Mouse (Mus musculus) heart, embryonic 14.5 days (tissue): ENCODE measurements around the gene Gm17087. TPM values are rescaled to one million over a fixed set of nuclear protein-coding genes. Genes with fewer than 3 reads are reported as not detected.
A peak's percentile ranks its signal among the peaks of the same experiment; 100 is the strongest.

Experiments used
- ATAC-seq: fragments of 200-750 bp; cut with Nextera tagmentation; 2 replicates; pipeline ENCODE4 v1.8.0; 2017; ENCODE audit warnings: low read depth, moderate TSS enrichment; ENCODE audit not compliant: insufficient number of reproducible peaks, insufficient read depth, low FRiP score
- H3K27ac ChIP-seq, 2 experiments: fragments of 200-500 bp in 1 of 2; fragments of 300-500 bp in 1 of 2; sonication (generic) in 1 of 2; replicated peaks in 1 of 2; 2 replicates each; pipeline ENCODE4 v1.5.1; 2012 to 2014; ENCODE audit warnings: low read depth in 2 of 2, low read length in 2 of 2, control low read depth in 1 of 2, mild to moderate bottlenecking in 1 of 2, mixed read lengths in 1 of 2; ENCODE audit not compliant: control insufficient read depth in 1 of 2, insufficient read depth in 1 of 2
- H3K27me3 ChIP-seq: fragments of 300-500 bp; sonication (generic); 2 replicates; pipeline ENCODE4 v1.6.1; 2014; ENCODE audit warnings: mild to moderate bottlenecking, low read length, control low read depth; ENCODE audit not compliant: control insufficient read depth, insufficient read depth
- H3K36me3 ChIP-seq: fragments of 300-500 bp; sonication (generic); 2 replicates; pipeline ENCODE4 v1.6.1; 2014; ENCODE audit warnings: mild to moderate bottlenecking, control low read depth, low read length, mixed read lengths; ENCODE audit not compliant: control insufficient read depth, insufficient read depth
- H3K4me1 ChIP-seq, 2 experiments: fragments of 200-500 bp in 1 of 2; fragments of 300-500 bp in 1 of 2; sonication (generic) in 1 of 2; 2 replicates each; pipeline ENCODE4 v1.6.1; 2012 to 2014; ENCODE audit warnings: low read length in 2 of 2, control low read depth in 1 of 2, mixed read lengths in 1 of 2; ENCODE audit not compliant: control insufficient read depth in 2 of 2, insufficient read depth in 2 of 2
- H3K4me2 ChIP-seq: fragments of 300-500 bp; sonication (generic); 2 replicates; pipeline ENCODE4 v1.6.1; 2014; ENCODE audit warnings: mild to moderate bottlenecking, low read length
- H3K4me3 ChIP-seq, 2 experiments: fragments of 200-500 bp in 1 of 2; fragments of 300-500 bp in 1 of 2; sonication (generic) in 1 of 2; 2 replicates each; pipeline ENCODE4 v1.5.1; 2012 to 2014; ENCODE audit warnings: low read length in 2 of 2, mild to moderate bottlenecking in 2 of 2, control low read depth in 1 of 2, low read depth in 1 of 2, moderate library complexity in 1 of 2; ENCODE audit not compliant: control insufficient read depth in 1 of 2, insufficient read depth in 1 of 2
- H3K9ac ChIP-seq: fragments of 300-500 bp; sonication (generic); 2 replicates; pipeline ENCODE4 v1.6.1; 2014; ENCODE audit warnings: mild to moderate bottlenecking, low read length
- H3K9me3 ChIP-seq: fragments of 300-500 bp; sonication (generic); 2 replicates; pipeline ENCODE4 v1.6.1; 2016; ENCODE audit warnings: low read length, control low read depth; ENCODE audit not compliant: control insufficient read depth
- WGBS: fragments of 180-500 bp; shearing (Covaris S2); extraction: QIAGEN DNeasy Blood & Tissue Kit; methylation state at CpG from one replicate; pipeline ENCODE4 v1.1.7; 2014; 5-methylcytosine and 5-hydroxymethylcytosine counted together
- polyA plus RNA-seq: library from polyadenylated mRNA; unstranded; fragments of >200 nt; fragmentation: Nextera tagmentation; extraction: Ambion mirVana; gene quantifications from 2 replicates; pipeline ENCODE4 v1.2.1, GENCODE M21; 2014

The Gm17087 gene
- polyA plus RNA-seq, 1 experiment from 2014 or later, result not detected

DNA sequence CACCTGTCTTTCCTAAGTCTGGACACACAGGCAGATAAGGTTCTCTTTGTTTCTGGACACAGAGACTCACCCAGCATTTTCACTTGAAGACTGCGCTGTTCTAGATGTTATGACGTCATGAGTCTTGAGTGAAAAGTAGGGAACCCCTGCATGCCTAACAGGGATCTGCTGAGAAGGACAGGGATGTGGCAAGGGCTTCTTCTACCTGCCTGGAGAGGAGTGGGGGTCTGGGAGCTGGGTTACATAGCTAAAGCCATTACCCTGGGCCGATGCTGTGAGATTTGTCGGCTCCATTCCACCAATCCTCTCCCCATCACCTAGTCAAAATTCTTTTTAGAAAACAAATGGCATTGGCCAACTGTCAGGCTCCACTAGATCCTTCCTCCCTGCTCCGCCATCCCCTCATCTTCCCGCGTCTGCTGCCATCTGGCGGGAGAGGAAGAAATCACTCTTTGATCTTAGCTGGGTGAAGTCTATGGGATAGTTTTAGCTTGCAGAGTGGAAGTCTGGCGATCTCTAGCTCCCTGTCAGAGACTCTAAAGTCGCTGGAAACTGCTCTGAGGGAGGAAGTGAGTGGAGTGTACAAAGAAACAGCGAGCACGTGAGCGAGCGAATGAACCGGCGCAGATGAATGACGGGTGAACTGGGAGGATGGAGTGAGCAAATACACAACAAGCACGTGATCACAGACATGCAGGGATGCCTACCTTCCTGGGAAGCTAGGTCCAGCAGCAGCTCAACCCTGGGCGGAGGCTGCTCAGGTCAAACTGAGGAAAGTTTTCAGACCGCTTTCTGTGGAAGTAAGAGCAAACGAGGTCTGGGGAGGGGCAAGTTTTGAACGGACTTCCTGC is 25.9 kb upstream of the Gm17087 start:
- H3K9me3 ChIP-seq, result peaks cover 5% of the 10 kb centered on the region; the same call in 1 of the 2 replicates
- peaks cover 19% of the 10 kb centered on the region; the same call in 1 of the 2 replicates for H3K27me3 ChIP-seq
- H3K4me3 ChIP-seq, result peak overlapping the region in 1 of 2 experiments; percentile 25; a peak in 1 of 4 replicates
- ATAC-seq, result 0 out of 2 replicates have a peak, but pooled peaks have one; percentile 13
- H3K9ac ChIP-seq, result no peak overlapping the region
- H3K4me1 ChIP-seq, result 0 out of 4 replicates have a peak, but pooled peaks cover 0 to 2% of the 10 kb centered on the region in 2 experiments
- no peaks in the 10 kb centered on the region for H3K36me3 ChIP-seq
- no peak overlapping the region for H3K27ac ChIP-seq
- 13% methylated on average over 22 of the region's 22 CpGs for WGBS
- H3K4me2 ChIP-seq, result peak overlapping the region; percentile 47

GRCm38 (mm10) chr17:8581579-8581978 is 14.8 kb upstream of the Gm17087 start:
- H3K4me1 ChIP-seq, result no peaks in the 10 kb centered on the region
- H3K4me2 ChIP-seq, result no peak overlapping the region
- no peak for ATAC-seq
- no peaks in the 10 kb centered on the region for H3K27me3 ChIP-seq
- H3K27ac ChIP-seq, result no peak overlapping the region
- 72% methylated on average over 8 of the region's 8 CpGs for WGBS
- no peaks in the 10 kb centered on the region for H3K36me3 ChIP-seq
- H3K9ac ChIP-seq, result no peak overlapping the region
- no peaks in the 10 kb centered on the region for H3K9me3 ChIP-seq
- no peak overlapping the region for H3K4me3 ChIP-seq

GRCm38 (mm10) chr17:8580360-8580759 is 13.6 kb upstream of the Gm17087 start:
- H3K9me3 ChIP-seq, result no peaks in the 10 kb centered on the region
- no peaks in the 10 kb centered on the region for H3K27me3 ChIP-seq
- ATAC-seq, result no peak
- no peak overlapping the region for H3K4me3 ChIP-seq
- no peaks in the 10 kb centered on the region for H3K36me3 ChIP-seq
- 67% methylated on average over 3 of the region's 3 CpGs for WGBS
- no peak overlapping the region for H3K4me2 ChIP-seq
- H3K27ac ChIP-seq, result no peak overlapping the region
- H3K4me1 ChIP-seq, result no peaks in the 10 kb centered on the region
- no peak overlapping the region for H3K9ac ChIP-seq

DNA sequence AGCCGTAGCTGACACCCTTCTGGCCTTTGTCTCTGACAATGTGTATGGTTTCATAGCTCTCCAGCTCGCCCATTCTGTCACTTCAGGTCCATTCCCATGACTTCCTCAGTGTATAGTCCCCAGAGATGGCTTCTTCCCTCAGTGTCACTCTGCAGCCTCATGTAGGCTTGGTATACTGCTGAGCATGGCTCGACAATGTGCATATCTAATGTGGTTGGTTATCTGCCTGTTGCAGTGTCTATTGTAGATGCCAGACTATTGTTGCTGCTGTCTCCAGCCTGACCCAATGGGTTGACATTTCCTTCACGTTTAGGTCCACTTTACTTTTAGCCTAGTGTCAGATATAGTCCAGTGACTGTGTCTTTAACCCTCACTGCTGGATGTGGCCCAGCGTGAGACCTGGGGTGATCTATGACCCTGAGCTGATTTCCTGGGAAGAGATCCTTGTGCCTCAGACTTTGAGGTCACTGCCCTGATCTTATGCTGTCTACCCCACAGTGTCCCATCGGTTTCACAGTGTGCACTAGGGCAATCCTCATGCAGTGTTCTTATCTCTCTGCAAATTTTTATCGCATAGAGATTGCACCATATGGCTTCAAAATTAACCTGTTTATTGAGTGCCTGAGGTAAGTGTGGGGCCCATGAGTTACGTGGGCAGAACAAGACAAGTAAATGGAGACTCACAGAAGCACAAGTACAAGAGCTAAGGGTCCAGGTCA is 7.0 kb upstream of the Gm17087 start:
- no peaks in the 10 kb centered on the region for H3K9me3 ChIP-seq
- WGBS, result 69% methylated on average over 8 of the region's 8 CpGs
- ATAC-seq, result no peak

GRCm38 (mm10) chr17:8562886-8563280 is 3.9 kb downstream of the Gm17087 start:
- H3K36me3 ChIP-seq, result no peaks in the 10 kb centered on the region
- H3K9me3 ChIP-seq, result no peaks in the 10 kb centered on the region
- no peak overlapping the region for H3K27ac ChIP-seq
- no peaks in the 10 kb centered on the region for H3K27me3 ChIP-seq
- no peak for ATAC-seq
- no peak overlapping the region for H3K4me2 ChIP-seq
- H3K4me3 ChIP-seq, result no peak overlapping the region
- no peaks in the 10 kb centered on the region for H3K4me1 ChIP-seq
- H3K9ac ChIP-seq, result no peak overlapping the region
- 45% methylated on average over 1 of the region's 1 CpGs for WGBS

More for the DNA sequence above, 7.0 kb upstream of the Gm17087 start:
- Histone ChIP-seq H3K9ac (no peak overlapping the region), H3K4me3 (no peak overlapping the region), H3K4me1 (no peaks in the 10 kb centered on the region), H3K4me2 (no peak overlapping the region), H3K36me3 (no peaks in the 10 kb centered on the region), H3K27ac (no peak overlapping the region), H3K27me3 (no peaks in the 10 kb centered on the region)

DNA sequence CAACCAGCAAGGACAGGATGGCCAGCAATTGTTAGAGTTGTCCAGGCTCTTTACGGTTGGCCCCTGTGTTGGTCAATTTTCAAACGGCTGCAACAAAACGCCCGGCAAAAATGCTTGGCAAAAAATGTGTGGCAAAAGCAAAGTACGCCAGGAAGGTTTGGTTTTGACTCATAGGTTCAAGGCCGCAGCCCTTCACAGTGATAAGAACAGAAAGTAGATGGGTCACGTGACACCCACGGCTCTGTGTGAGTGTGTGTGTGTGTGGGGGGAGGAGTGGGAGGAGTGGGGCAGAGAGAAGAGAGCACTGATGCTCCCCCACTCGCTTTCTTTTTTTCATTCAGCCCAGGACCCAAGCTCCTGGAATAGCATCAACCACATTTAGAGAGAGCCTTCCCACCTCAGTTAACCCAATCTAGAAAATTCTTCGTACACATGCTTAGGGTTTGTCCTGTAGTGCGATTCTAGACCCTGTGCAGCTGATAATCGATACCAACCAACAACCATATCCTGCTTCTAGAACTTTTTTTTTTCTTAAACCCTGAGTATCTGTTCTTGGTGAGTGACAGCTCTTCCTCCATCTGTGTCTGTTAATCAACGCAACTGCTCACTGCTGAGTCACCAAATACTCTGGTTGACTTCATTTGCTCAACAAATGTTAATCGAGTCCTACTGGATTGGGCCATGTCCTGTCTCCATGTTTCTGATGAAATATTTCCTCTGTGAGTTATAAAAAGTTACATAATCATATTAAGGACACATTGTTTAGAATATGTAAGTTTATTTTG is 4.5 kb downstream of the Gm17087 start:
- no peak overlapping the region for H3K4me3 ChIP-seq
- H3K9ac ChIP-seq, result no peak overlapping the region
- WGBS, result 72% methylated on average over 14 of the region's 14 CpGs
- H3K4me1 ChIP-seq, result no peaks in the 10 kb centered on the region
- H3K27me3 ChIP-seq, result no peaks in the 10 kb centered on the region
- no peaks in the 10 kb centered on the region for H3K36me3 ChIP-seq
- no peak for ATAC-seq
- no peak overlapping the region for H3K4me2 ChIP-seq
- no peaks in the 10 kb centered on the region for H3K9me3 ChIP-seq
- no peak overlapping the region for H3K27ac ChIP-seq

GRCm38 (mm10) chr17:8557926-8558325 is 8.8 kb downstream of the Gm17087 start:
- Histone ChIP-seq H3K9me3 (no peaks in the 10 kb centered on the region), H3K4me2 (no peak overlapping the region), H3K4me1 (peaks cover 8 to 17% of the 10 kb centered on the region in 2 experiments), H3K9ac (no peak overlapping the region), H3K36me3 (no peaks in the 10 kb centered on the region), H3K4me3 (no peak overlapping the region), H3K27me3 (no peaks in the 10 kb centered on the region), H3K27ac (no peak overlapping the region)
- ATAC-seq, result no peak
- WGBS, result 63% methylated on average over 8 of the region's 8 CpGs
